Mouse (Mus musculus) colon, adult 2 months (tissue): ENCODE measurements around the gene Synpr. TPM values are rescaled to one million over a fixed set of nuclear protein-coding genes. Genes with fewer than 3 reads are reported as not detected.

Experiments used
- polyA plus RNA-seq: library from polyadenylated mRNA; depleted of rRNA; stranded (reverse); fragments of >200 nt; gene quantifications from 2 replicates; pipeline ENCODE4 v1.2.3, GENCODE M21; 2012; rRNA removed

Gene Synpr
- 0.10 and 0.88 TPM in 2 replicates for polyA plus RNA-seq

GRCm38 (mm10) chr14:13284091-13284844 lies at the start of gene Synpr:
Synpr (plus strand) TSS chr14:13284780.

